Mouse (Mus musculus): ENCODE results near the gene Necab2.

Necab2 gene

DNA sequence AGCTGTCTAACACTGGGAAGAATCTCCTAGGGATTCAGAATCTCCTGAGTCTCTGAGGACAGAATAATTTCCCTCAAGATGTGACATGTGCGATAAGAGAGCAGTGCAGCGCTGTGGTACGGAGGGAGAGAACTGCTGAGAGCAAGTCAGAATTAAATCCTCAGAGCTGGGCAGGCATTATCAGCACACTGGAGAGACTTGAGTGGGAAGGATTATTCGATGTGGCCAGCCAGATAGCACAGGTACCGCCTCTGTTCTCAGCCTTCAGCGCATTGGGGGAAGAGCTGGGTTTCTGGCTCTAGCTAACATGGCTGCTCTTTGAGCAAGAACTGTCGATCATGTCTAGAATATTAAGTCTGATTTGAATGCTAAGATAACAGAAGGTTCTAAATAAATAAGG, 65.2 kb downstream of the Necab2 start:
- intact Hi-C loops (cut with DNase I): no loop called here

DNA sequence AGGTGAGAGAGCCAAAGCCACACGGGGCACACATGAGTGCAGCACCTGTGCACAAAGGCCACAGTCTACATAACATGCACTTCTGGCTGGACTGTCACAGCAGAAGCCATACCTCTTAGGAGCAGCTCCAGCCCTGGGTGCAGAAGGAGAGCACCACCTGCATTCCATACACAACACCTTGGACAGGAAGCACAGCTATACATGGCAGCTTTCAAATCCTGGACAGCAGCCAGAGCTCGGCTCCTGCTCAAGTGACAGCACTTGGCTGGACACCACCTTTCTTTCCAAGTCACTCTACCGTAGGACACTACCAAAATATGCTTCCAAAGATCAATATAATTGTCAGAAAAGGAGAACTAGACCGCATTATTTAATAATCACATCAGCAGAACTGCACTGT, 66.9 kb downstream of the Necab2 start:
- intact Hi-C loops (cut with DNase I): no loop called here

DNA sequence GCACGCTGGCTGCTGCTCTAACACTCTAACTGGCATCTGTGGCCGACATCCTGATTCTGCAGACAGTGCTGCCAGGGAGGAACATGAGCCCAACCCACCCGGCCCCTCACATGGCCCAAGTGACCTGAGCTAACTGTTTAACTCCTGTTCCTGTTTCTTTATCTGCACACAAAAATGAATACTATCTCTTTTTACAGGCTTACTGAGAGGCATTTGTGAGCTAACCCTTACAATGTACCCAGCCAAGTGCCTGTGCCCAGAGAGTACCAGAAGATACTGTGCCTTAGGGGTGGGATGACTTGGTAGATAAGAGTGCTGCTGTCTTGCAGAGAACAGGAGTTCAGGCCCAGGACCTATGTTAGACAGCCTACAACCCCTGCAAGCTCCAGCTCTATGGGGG, 68.4 kb downstream of the Necab2 start:
- intact Hi-C loops (cut with DNase I): loop anchor here (5.0 kb wide), 1 partner anchor 68 kb away; the partner anchor contains the start of gene Necab2

DNA sequence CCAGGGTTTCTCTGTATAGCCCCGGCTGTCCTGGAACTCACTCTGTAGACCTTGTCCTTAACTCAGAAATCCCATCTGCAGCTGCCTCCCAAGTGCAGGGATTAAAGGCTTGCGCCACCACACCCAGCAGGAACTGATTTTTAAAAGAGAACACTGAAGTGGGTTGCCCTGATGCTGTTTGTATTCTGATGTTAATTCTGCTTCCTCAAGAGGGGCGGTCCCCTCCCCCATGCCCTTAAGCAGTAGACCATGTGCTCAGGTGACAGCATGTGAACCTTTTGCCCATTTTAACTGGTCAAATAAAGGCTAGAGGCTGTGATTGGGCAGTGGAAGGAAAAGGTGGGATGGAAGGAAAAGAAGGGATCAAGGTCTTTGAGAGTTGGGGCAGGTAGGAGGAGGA, 69.2 kb downstream of the Necab2 start:
- intact Hi-C loops (cut with DNase I): loop anchor here (5.0 kb wide), 1 partner anchor 68 kb away; the partner anchor contains the start of gene Necab2

DNA sequence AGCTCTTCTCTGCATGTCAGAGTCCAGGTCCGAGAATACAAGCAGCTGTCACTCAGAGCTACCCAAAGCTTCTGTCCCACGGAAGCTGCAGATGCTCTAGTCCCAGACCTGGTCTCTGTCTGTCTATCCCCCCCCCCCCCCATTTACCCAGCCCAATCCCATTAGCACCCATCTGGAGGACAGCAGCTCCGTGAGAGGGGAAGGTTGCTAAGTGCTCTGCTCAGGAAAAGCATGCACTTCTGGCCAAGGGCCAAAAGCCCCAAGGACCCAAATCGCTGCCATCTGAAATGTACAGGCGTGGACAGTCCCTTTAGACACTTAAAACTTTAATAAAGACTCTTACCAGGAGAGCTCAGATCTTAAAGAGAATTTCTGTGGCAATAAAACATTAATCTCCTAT, 70.2 kb downstream of the Necab2 start:
- intact Hi-C loops (cut with DNase I): loop anchor here (5.0 kb wide), 1 partner anchor 69 kb away; the partner anchor contains the start of gene Necab2

DNA sequence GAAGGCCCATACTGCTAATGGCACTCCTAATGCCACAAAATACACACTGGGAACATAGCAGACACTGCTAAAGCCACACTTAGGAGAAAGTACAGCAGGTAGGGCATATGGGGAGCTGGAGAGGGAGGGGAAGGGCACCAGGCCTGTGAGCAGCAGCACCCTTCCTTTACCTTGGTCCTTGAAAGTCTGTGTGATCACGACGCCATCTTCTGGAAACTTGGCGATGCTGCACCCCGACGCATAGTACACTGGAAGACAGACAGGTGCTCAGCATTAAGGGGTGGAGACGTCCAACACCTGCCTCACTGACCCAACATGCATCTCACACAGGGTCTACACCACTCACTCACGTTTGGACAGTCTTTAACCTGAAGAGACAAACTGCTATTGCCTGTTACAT, 73.6 kb downstream of the Necab2 start:
- intact Hi-C loops (cut with DNase I): loop anchor here (5.0 kb wide), 1 partner anchor 157 kb away; no protein-coding TSS in a partner anchor
